Mouse (Mus musculus): Measurements from ENCODE around the gene Aqp3.

Aqp3 gene

GRCm38 (mm10) chr4:41097871-41098576, at the start of gene Aqp3:
Gene Aqp3, minus strand, starts transcription at chr4:41098183.
- DNase-seq = peak; percentile 74

GRCm38 (mm10) chr4:41142601-41143000, 44.6 kb upstream of the Aqp3 start:
- no peak for DNase-seq

DNA sequence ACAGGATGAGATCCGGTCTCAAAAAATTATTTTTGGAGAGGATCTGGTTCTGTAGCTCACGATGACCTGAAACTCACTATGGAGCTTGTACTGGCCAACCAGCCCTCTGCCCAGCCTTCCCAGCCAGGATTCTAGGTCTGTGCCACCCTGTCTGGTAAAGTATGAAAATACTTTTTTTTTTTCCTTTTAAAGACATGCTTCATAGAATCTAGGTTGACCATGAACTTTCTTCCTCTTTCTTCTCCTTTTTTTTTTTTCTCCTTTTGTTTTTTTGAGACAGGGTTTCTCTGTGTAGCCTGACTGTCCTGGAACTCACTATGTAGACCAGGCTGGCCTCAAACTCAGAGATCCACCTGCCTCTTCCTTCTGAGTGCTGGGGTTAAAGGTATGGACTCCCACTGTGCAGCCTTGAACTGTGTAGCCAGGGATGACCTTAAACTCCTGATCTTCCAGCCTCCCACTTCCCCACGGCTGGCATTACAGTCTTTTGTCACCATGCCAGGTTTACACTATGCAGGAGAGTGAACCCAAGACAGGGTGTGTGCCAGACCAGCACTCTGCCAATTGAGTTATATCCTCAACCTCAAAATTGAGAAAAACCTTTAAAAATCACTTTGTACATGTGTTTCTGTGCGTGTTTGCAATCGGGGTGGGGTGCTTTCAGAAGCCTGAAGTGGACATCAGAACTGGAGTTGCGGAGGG, 42.3 kb upstream of the Aqp3 start:
- peak; percentile 11 for DNase-seq

GRCm38 (mm10) chr4:41136811-41137210, 38.8 kb upstream of the Aqp3 start:
- DNase-seq = no peak

- peak; percentile 71 for DNase-seq
Observed at GRCm38 (mm10) chr4:41136454-41136805, 38.4 kb upstream of the Aqp3 start.

GRCm38 (mm10) chr4:41135711-41136453, 37.9 kb upstream of the Aqp3 start, which contains the start of gene Ube2r2:
Gene Ube2r2, plus strand, starts transcription at chr4:41135743.
- DNase-seq = peak; percentile 76

DNA sequence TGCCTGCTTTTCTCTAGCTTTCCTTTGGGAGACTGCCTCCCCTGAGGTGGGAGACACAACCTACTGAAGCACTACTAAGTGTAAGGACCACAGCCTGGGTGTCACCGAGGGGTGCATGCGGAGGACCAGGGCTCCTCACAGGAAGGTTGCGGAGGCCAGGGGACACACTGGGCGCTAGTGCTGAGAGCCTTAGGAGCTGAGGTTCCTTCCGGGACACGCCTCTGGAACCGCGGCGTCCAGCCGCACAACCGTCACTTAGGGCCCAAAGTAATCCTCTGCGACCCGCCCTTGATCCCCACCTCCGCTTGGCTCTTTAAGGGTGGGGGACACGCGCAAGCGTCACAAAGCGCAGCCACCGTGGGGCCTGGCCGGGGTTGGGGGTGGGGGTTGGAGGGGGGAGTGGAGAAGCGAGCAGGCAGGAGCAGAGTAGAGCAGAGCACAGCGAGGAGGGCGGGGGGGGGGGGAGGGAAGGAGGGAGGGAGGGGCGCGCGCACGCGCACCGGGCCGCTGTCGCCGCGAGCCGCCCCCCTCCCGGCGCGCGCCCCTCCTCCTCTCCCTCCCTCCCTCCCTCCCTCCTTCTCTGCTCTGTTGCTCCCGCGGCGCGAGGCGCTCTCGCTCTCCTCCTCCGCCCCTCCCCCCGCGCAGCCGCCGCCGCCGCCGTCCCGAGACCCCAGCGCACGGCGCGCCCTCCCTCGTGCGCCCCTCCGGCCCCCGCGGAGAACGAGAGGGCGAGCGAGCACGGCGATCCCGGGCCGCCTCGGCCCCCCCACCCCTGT, 37.1 kb upstream of the Aqp3 start:
- peak; percentile 83 for DNase-seq

DNA sequence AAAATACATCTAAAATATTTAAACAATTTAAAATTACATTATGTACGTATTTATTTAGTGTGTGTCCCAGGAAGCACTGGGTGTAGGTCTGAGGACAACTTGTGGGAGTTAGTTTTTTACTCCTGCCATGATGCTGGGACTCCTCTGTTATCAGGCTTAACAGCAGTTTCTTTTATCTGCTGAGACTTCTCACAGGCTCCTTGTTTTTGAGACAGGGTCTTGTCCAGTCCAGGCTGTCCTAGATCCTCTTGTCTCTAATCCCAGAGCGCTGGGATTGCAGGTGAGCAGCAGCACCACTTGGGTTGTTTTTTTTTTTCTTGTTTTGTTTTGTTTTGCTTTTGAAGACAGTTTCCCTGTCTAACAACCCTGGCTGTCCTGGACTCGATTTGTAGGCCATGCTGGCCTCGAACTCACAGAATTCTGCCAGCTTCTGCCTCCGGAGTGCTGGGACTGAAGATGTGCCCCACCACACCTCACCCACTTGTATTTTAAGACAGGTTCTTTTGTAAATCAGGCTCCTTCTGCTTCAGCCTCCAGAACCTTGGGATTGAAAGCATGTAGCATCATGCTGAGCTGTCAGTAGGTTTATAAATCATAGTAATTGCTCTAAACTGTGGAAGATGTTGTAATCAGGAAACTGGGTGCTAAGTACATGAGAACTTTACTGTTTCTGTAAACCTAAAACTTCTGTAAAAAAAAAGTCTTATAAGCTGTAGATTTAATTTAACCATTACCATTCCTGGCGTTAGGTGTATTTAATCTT, 35.7 kb upstream of the Aqp3 start:
- DNase-seq = no peak

DNA sequence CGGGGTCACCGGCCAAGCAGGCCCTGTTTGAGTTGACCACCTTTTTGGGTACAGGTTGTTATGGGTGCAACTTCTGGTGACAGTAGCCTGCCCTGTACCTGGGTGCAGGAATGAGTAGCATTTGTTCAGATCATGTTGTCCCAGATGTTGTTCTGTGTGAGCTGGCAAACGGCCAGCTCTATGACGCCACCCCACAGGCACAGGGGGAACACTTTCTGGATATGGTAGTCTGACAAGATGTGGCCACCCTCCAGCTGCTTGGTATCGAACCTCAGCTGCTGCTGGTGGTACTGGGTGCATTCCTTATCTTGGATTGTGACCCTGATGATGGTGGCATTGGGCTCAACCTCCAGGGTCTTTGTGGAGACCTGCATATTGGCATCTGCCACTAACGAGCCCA, 34.5 kb upstream of the Aqp3 start:
- DNase-seq = no peak

DNA sequence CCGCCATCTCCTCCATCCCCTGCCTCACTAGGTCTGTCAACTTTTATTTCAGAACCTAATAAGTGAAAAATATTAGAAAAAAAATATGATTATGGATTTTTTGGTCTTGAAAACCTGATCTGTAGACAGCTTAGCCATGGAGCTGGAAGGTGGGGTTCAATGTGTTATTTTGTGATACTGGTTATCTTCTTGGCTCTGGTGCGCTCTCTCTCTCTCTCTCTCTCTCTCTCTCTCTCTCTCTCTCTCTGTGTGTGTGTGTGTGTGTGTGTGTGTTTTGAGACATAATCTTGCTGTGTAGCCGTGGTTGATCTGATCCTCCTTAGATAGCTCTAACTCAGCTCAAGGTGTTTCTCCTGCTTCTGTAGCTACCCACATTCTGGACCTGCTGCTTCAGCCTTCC, 31.9 kb upstream of the Aqp3 start:
- no peak for DNase-seq

- DNase-seq = peak; percentile 61
Observed at GRCm38 (mm10) chr4:41129406-41129805, 31.4 kb upstream of the Aqp3 start.

- peak; percentile 96 for DNase-seq
Observed at GRCm38 (mm10) chr4:41124180-41124951, 26.4 kb upstream of the Aqp3 start, which contains the start of gene Nol6. Gene Nol6, minus strand, starts transcription at chr4:41124455.

DNA sequence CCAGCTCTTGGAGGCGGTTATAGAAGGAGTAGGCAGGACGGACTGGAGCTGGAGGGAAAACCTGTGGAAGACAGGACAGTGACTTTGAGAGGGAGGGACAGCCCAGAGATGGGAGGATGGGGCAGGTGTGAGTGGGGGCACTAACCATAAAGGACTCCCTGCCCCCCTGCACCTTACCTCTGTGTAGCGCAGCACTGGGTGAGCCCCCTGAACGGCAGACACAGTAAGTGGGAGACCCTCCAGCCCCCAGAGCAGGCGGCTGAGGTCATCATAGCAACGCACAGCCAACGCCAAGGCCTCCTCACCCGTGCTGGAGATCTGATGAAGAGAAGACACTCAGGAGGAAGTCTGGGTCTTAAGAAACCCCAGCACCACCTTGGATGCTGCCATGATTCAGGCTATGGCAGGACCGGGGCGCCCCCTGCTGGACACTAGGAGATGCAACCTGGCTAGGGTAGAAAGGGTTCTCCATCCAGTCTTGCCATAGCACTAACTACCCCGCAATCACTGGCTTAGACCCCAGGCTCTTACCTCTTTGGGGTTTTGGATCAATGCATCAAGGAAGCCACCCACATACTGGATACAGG, 20.8 kb upstream of the Aqp3 start:
- peak; percentile 67 for DNase-seq

DNA sequence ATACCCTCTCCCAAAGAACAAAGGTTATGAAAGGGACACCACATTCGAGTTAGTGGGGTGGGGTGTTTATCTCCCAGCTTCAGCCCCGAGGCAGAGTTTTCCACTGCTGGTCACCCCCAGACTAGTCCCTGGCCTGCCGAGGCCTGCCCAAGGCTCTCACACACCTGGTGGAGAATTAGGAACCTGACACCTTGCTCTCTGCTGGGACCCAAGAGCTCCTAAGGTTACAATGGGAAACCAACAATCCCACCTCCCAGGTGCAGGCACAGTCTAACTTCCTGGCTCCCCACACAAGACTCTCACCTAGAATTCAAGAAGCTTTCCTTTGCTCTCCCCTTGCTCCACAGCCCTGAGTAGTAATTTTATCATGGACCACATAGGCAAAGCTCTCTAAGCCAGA, 18.8 kb upstream of the Aqp3 start:
- DNase-seq = no peak

DNA sequence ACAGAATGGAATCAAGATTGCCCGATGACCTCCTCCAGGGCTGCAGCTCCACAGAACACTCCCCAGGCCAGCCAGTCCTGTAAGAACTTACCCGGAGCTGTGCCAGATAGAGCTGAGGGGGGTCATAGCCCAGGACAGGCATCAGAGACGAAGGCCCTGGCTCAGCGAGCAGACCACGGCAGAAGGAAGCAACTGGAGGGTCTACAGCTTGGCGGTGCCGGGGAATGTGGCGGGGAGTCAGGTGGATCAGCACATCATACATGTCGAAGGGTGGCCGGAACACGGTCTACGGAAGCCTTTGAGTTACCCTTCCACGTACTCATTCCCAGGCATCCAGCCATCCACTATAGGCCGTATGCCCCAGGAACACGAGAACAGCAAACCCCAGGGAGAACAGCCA, 17.8 kb upstream of the Aqp3 start:
- no peak for DNase-seq

- DNase-seq = no peak
Observed at GRCm38 (mm10) chr4:41115074-41115473, 17.1 kb upstream of the Aqp3 start.

DNA sequence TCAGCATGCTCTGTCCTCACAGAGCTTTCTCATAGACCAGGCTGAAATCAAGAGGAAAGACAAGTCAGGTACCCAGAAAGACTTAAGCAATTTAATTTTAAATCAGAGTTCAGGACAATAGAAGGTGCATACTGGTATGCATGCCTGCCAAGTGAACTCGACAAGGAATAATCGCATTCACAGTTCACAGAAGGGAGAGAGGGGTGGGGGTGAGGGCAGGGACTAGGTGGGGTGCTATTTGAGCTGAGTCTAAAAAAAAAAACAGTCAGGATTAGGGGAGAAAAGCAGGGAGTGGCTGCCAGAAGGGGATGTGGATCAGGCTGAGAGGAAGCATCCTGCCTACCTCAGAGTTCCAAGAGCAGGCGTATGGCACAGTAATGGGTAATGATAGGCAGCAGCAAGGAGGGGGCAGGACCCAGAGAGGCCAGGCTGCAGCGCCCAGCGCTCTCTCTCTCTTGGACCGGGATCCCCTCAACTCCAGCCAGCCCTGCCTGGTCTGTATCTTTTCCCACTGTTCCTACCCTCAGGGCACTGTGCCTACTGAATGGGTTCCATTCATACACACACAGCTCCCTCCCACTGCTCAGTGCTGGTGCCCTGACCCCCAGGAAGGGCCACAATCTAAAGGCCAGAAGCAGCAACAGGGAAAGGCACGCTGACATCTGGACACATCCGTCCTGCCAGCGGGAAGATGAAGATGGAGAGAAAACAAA, 16.5 kb upstream of the Aqp3 start:
- no peak for DNase-seq

DNA sequence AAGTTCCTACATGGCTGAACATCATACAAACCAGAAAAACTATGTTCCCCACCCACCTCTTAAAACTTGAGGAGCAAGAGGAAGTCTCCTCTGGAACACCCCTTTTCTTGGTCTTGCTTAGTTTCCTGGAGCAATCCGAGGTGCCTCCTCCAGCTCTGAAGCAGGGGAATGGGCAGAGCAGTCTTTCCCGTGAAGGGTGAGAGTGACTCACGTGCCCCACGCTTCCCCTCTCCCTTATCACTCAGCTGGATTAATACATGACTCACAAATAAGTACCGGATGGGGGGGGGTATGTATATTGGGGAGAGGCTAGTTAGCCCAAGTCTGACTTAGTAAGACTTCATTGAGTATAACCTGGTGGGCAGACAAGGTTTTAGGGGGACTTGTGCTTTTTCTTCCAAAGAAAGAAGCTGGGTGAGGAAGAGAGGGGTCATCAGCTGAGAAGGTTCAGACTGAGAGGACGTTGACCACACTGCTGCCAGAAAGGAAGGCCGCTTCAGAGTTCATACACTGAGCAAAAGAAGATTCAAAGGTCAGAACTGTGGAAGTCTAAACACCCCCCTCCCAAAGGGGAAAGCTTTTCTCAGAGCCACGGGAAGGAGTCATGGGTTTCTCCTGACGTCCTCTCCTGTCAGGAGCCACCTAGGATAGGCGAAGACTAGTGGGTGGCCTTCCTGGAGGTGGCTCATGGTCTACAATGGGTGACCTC, 10.9 kb upstream of the Aqp3 start:
- no peak for DNase-seq

GRCm38 (mm10) chr4:41107440-41107839, 9.5 kb upstream of the Aqp3 start:
- DNase-seq = no peak

GRCm38 (mm10) chr4:41102901-41103300, 4.9 kb upstream of the Aqp3 start:
- DNase-seq = no peak

Data from kidney, adult 18-20 months (tissue).